Mouse (Mus musculus): ENCODE data around the gene Ctc1.
"Not testable (repeated sequence)": the region's sequence is repeated elsewhere in the genome, so short reads cannot be mapped to it uniquely, and the experiment has no call there.

Ctc1 gene

GRCm38 (mm10) chr11:69015644-69016441, at the start of gene Ctc1:
Gene Ctc1 (plus strand): TSS chr11:69015911.
- peak; percentile 90 to 93 for DNase-seq

- DNase-seq, result no peak
These were observed 49.2 kb upstream of the Ctc1 start for GRCm38 (mm10) chr11:68966554-68966953.

- peak; percentile 94 to 95 for DNase-seq
These were observed 48.1 kb upstream of the Ctc1 start, which contains the start of gene Slc25a35 for GRCm38 (mm10) chr11:68967337-68968282. Gene Slc25a35 (plus strand): TSS chr11:68968131.

- DNase-seq, result no peak
These were observed 47.0 kb upstream of the Ctc1 start for GRCm38 (mm10) chr11:68968752-68969151.

- DNase-seq, result peak; percentile 54 to 69
These were observed 45.5 kb upstream of the Ctc1 start for GRCm38 (mm10) chr11:68970232-68970631.

- peak; percentile 87 to 91 for DNase-seq
These were observed 42.3 kb upstream of the Ctc1 start for GRCm38 (mm10) chr11:68973250-68974058.

GRCm38 (mm10) chr11:68974059-68974450, 41.7 kb upstream of the Ctc1 start:
- no peak for DNase-seq

GRCm38 (mm10) chr11:68975085-68975484, 40.6 kb upstream of the Ctc1 start, which contains the start of gene Rangrf:
Gene Rangrf (minus strand): TSS chr11:68975185.
- DNase-seq, result no peak

GRCm38 (mm10) chr11:68975601-68976000, 40.1 kb upstream of the Ctc1 start:
- no peak for DNase-seq

- no peak for DNase-seq
These were observed 36.4 kb upstream of the Ctc1 start for GRCm38 (mm10) chr11:68979320-68979733.

- peak in 1 of 2 experiments; percentile 33 for DNase-seq
These were observed 34.8 kb upstream of the Ctc1 start for GRCm38 (mm10) chr11:68980919-68981318.

GRCm38 (mm10) chr11:68982639-68983369, 32.9 kb upstream of the Ctc1 start:
- DNase-seq, result peak; percentile 77 to 84

- DNase-seq, result no peak
These were observed 28.3 kb upstream of the Ctc1 start for GRCm38 (mm10) chr11:68987365-68987882.

GRCm38 (mm10) chr11:68988341-68988740, 27.4 kb upstream of the Ctc1 start:
- no peak for DNase-seq

GRCm38 (mm10) chr11:68993122-68993521, 22.6 kb upstream of the Ctc1 start:
- no peak for DNase-seq

GRCm38 (mm10) chr11:68994377-68994776, 21.3 kb upstream of the Ctc1 start:
- DNase-seq, result no peak

GRCm38 (mm10) chr11:68997080-68997479, 18.6 kb upstream of the Ctc1 start:
- no peak for DNase-seq

GRCm38 (mm10) chr11:69002782-69003181, 12.9 kb upstream of the Ctc1 start:
- not testable (repeated sequence) for DNase-seq

GRCm38 (mm10) chr11:69003592-69003991, 12.1 kb upstream of the Ctc1 start:
- DNase-seq, result no peak

GRCm38 (mm10) chr11:69005193-69005592, 10.5 kb upstream of the Ctc1 start:
- DNase-seq, result no peak

- DNase-seq, result not testable (repeated sequence)
These were observed 9.1 kb upstream of the Ctc1 start for GRCm38 (mm10) chr11:69006575-69006974.

All from lung, adult 18-20 months (tissue).